Mouse (Mus musculus): ENCODE measurements at regions not wholly inside any gene's neighbourhood (a gene's known extent, or its start where the extent isn't known, plus 50 kb on each side); places are given as distances from the start of the nearest gene placed in this dataset.

- no peak for DNase-seq
Observed at GRCm38 (mm10) chr4:66622650-66623394, 204.6 kb upstream of the Tlr4 start.

GRCm38 (mm10) chr4:66618811-66619440 is 208.5 kb upstream of the Tlr4 start:
- no peak for DNase-seq

GRCm38 (mm10) chr4:66617743-66618736 is 209.3 kb upstream of the Tlr4 start:
- DNase-seq, result no peak

- DNase-seq, result no peak
Observed at GRCm38 (mm10) chr4:66617101-66617500, 210.3 kb upstream of the Tlr4 start.

GRCm38 (mm10) chr4:66604849-66605248 is 200.4 kb upstream of the Astn2 start:
- no peak for DNase-seq

GRCm38 (mm10) chr4:66598737-66599136 is 194.3 kb upstream of the Astn2 start:
- DNase-seq, result no peak

- no peak for DNase-seq
Observed at GRCm38 (mm10) chr4:66586647-66587046, 182.2 kb upstream of the Astn2 start.

- no peak for DNase-seq
Observed at GRCm38 (mm10) chr4:66586166-66586565, 181.8 kb upstream of the Astn2 start.

GRCm38 (mm10) chr4:66556936-66557335 is 152.5 kb upstream of the Astn2 start:
- no peak for DNase-seq

GRCm38 (mm10) chr4:66550306-66551104 is 146.1 kb upstream of the Astn2 start:
- no peak for DNase-seq

GRCm38 (mm10) chr4:66542833-66543436 is 138.5 kb upstream of the Astn2 start:
- DNase-seq, result no peak

GRCm38 (mm10) chr4:66524456-66524855 is 120.0 kb upstream of the Astn2 start:
- no peak for DNase-seq

- DNase-seq, result no peak
Observed at GRCm38 (mm10) chr4:66523886-66524245, 119.5 kb upstream of the Astn2 start.

GRCm38 (mm10) chr4:66523238-66523885 is 119.0 kb upstream of the Astn2 start:
- DNase-seq, result peak; percentile 4

GRCm38 (mm10) chr4:66522097-66522809 is 117.8 kb upstream of the Astn2 start:
- DNase-seq, result no peak

- DNase-seq, result no peak
Observed at GRCm38 (mm10) chr4:66520796-66521195, 116.4 kb upstream of the Astn2 start.

GRCm38 (mm10) chr4:66515815-66516214 is 111.4 kb upstream of the Astn2 start:
- DNase-seq, result no peak

- no peak for DNase-seq
Observed at GRCm38 (mm10) chr4:66483496-66483895, 79.1 kb upstream of the Astn2 start.

GRCm38 (mm10) chr4:66482495-66483291 is 78.3 kb upstream of the Astn2 start:
- peak; percentile 73 for DNase-seq
